Mouse (Mus musculus): Measurements from ENCODE around the gene Adam17. TPM values are rescaled to one million over a fixed set of nuclear protein-coding genes. Genes with fewer than 3 reads are reported as not detected.
A peak's percentile ranks its signal among the peaks of the same experiment; 100 is the strongest.

Adam17 gene
- polyA plus RNA-seq, 1 experiment from 2014 or later = 11.2 TPM

DNA sequence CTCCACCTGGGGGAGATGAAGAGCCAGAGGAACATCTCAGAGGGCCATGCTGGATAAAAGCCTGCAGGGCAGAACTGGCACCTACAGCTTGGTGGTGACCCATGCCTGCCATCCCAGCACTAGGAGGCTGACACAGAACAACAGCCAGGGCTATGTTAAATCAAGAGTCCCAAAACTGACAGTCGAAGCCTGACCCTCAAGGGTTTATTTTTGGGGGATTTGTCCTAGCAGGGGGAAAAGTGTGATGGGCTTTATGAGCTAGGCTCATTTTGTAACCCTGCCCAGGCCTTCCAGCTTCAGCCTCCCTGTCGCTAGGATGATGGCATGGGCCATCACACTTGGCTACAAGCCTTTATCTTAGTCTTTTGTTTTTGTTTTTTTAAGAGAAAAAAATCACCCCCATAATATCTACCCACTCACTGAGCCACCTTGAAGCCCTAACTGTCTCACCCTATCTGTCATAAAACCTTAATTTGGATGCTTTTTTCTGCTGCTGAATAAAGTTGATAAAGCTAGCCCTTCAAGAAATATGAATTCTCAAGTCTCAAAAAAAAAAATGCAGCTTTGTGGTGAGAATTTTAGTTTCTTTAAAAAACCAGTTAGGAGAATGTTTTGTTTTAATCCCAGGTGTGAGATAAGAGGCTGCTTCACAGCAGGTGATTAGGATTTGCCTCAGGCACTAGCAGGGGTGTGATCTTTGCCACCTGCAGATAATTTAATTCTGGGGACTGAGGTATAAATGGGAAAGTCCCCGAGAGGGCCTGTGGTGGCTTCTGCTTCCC is 2.1 kb upstream of the Adam17 start:
- no peaks in the 10 kb centered on the region for H3K27me3 ChIP-seq (replicated peaks; ENCODE audit: control insufficient read depth, insufficient read depth, low read length)
- no peaks in the 10 kb centered on the region for H3K9me3 ChIP-seq (ENCODE audit: control insufficient read depth)
- H3K4me2 ChIP-seq (replicated peaks; ENCODE audit: low read depth) = no peak overlapping the region
- WGBS = 48% methylated on average over 3 of the region's 3 CpGs
- no peak overlapping the region for H3K9ac ChIP-seq (ENCODE audit: low read depth, low read length)
- TF ChIP-seq CTCF (IDR thresholded peaks at IDR 0.05; ENCODE audit: low read depth) = no peak
- no peak overlapping the region for H3K27ac ChIP-seq (ENCODE audit: low read depth, low read length)
- H3K4me1 ChIP-seq (replicated peaks; ENCODE audit: control insufficient read depth, insufficient read depth, low read length) = no peaks in the 10 kb centered on the region
- H3K4me3 ChIP-seq (ENCODE audit: low read depth, low read length) = no peak overlapping the region
- no peaks in the 10 kb centered on the region for H3K36me3 ChIP-seq (ENCODE audit: control insufficient read depth, insufficient read depth)
- ATAC-seq = no peak

DNA sequence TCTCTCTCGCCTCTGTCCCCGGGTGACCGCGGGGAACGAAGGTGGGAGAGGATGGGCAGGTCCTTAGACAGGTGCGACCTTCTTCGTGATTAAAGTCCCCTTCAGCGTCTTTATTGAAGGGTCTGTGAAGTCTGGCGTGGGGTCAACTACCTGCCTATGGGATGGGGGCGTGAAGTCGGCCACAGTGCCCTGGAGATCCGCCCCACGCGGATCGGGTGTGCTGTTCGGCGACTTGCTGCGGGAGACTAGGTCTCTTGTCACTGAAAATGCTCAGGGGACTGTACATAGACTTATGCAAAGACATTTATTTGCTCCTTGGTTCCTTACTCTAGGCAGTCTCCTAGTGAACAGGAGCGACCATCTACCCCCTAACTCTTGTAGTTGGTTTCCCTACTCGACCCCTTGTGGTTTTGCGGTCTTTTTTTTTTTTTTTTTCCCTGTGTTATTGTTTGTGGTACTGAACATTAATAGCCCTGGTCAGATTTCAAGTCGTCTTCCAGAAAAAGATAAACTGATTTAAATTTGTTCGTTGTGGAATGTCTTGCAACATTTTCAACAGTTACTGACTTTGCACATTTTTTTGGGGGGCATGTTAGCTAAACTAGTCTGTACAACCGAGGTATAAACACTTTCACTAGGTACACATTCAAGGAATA is 516 bp upstream of the Adam17 start:
- H3K27me3 ChIP-seq (replicated peaks; ENCODE audit: control insufficient read depth, insufficient read depth, low read length) = no peaks in the 10 kb centered on the region
- whole genome bisulfite sequencing = 2% methylated on average over 24 of the region's 24 CpGs
- no peaks in the 10 kb centered on the region for H3K4me1 ChIP-seq (replicated peaks; ENCODE audit: control insufficient read depth, insufficient read depth, low read length)
- H3K27ac ChIP-seq (ENCODE audit: low read depth, low read length) = peak overlapping the region; percentile 94
- TF ChIP-seq CTCF (IDR thresholded peaks at IDR 0.05; ENCODE audit: low read depth) = no peak
- peak; percentile 51 for ATAC-seq
- H3K36me3 ChIP-seq (ENCODE audit: control insufficient read depth, insufficient read depth) = no peaks in the 10 kb centered on the region
- no peaks in the 10 kb centered on the region for H3K9me3 ChIP-seq (ENCODE audit: control insufficient read depth)
- H3K4me3 ChIP-seq (ENCODE audit: low read depth, low read length) = peak overlapping the region; percentile 79
- peak overlapping the region; percentile 88 for H3K4me2 ChIP-seq (replicated peaks; ENCODE audit: low read depth)
- H3K9ac ChIP-seq (ENCODE audit: low read depth, low read length) = peak overlapping the region; percentile 86

DNA sequence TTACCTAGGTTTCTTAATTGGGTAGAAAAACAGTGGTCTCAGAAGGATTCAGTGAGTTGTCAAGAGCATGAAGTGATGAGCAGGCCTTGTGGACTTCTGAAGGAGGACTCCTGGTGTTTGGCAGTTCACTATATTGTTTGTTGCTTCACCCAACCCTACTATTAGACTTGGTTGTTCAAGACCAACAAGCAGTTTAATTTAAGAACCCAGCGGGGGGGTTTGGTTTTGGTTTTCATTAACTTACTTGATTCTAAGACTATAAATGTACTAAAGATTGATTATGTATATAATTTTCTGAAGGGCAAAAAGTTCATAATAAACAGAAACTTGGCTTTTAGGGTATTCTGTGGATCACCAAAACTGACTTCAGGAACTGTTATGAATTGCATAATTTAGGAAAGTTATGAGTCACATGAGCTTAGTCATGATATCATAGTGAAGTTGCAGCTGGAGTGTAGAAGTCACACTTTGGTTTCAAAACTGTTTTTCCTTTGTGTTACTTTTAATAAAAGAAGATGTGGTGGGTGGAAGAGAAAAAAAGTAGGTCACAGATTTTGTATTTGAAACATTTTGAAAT is 3.3 kb downstream of the Adam17 start:
- H3K9me3 ChIP-seq (ENCODE audit: control insufficient read depth) = no peaks in the 10 kb centered on the region
- H3K4me1 ChIP-seq (replicated peaks; ENCODE audit: control insufficient read depth, insufficient read depth, low read length) = no peaks in the 10 kb centered on the region
- no peaks in the 10 kb centered on the region for H3K36me3 ChIP-seq (ENCODE audit: control insufficient read depth, insufficient read depth)
- TF ChIP-seq CTCF (IDR thresholded peaks at IDR 0.05; ENCODE audit: low read depth) = no peak
- no peak overlapping the region for H3K9ac ChIP-seq (ENCODE audit: low read depth, low read length)
- H3K27me3 ChIP-seq (replicated peaks; ENCODE audit: control insufficient read depth, insufficient read depth, low read length) = no peaks in the 10 kb centered on the region
- H3K4me2 ChIP-seq (replicated peaks; ENCODE audit: low read depth) = no peak overlapping the region
- no peak overlapping the region for H3K4me3 ChIP-seq (ENCODE audit: low read depth, low read length)
- ATAC-seq = no peak
- H3K27ac ChIP-seq (ENCODE audit: low read depth, low read length) = no peak overlapping the region
- 85% methylated on average over 1 of the region's 1 CpGs for WGBS

DNA sequence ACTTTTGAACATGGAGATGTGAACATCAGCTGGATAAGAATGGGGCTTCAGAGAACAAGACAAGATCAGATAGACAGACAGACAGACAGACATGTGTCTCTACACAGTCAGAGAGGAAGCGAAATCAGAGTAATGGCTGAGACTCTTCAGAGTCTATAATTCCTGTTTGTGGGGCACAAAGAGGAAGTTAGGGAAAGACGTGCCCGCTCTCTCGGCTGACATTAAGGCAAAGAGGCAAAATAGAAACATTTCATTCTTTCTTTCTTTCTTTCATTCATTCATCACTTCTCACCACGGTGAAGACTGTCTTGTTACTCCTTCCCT is 4.4 kb downstream of the Adam17 start:
- 89% methylated on average over 5 of the region's 5 CpGs for WGBS
- no peaks in the 10 kb centered on the region for H3K9me3 ChIP-seq (ENCODE audit: control insufficient read depth)
- no peak overlapping the region for H3K4me2 ChIP-seq (replicated peaks; ENCODE audit: low read depth)
- no peaks in the 10 kb centered on the region for H3K4me1 ChIP-seq (replicated peaks; ENCODE audit: control insufficient read depth, insufficient read depth, low read length)
- no peaks in the 10 kb centered on the region for H3K36me3 ChIP-seq (ENCODE audit: control insufficient read depth, insufficient read depth)
- ATAC-seq = no peak
- no peak overlapping the region for H3K9ac ChIP-seq (ENCODE audit: low read depth, low read length)
- H3K27me3 ChIP-seq (replicated peaks; ENCODE audit: control insufficient read depth, insufficient read depth, low read length) = no peaks in the 10 kb centered on the region
- no peak overlapping the region for H3K27ac ChIP-seq (ENCODE audit: low read depth, low read length)
- TF ChIP-seq CTCF (IDR thresholded peaks at IDR 0.05; ENCODE audit: low read depth) = no peak
- no peak overlapping the region for H3K4me3 ChIP-seq (ENCODE audit: low read depth, low read length)

DNA sequence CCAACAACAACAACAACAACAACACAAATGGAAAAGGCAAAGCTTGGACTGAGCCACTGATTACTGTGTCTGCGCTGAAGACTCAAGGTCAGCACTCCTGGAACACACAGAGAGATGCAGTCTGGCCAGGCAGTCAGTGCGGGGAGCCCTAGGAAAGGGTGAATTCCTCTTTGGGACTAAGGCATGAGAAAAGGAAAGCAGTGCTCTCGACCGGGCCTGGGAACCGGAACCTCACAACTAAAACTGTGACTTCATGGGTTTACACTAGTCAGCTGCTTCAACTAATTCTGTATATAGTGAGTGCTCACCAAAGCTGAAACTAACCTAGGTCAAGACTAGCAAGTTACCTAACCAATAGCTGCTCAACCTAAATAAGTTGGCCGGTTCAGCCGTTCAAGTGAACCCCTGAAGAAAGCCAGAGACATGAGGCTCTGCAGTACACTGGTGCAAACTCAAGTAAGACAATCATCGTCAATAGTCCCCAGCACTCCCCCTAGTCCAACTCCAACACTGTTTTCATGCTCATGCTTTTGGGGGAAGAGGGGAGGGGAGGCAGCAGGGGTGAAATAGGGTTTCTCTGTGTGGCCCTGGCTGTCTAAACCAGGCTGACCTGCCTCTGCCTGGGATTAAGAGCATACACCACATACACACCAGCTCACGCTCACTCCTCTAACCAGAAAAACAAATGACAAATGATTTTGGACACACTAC is 4.9 kb downstream of the Adam17 start:
- Histone ChIP-seq H3K9ac (ENCODE audit: low read depth, low read length) (no peak overlapping the region), H3K9me3 (ENCODE audit: control insufficient read depth) (no peaks in the 10 kb centered on the region), H3K27me3 (replicated peaks; ENCODE audit: control insufficient read depth, insufficient read depth, low read length) (no peaks in the 10 kb centered on the region), H3K4me1 (replicated peaks; ENCODE audit: control insufficient read depth, insufficient read depth, low read length) (no peaks in the 10 kb centered on the region), H3K27ac (ENCODE audit: low read depth, low read length) (no peak overlapping the region), H3K4me3 (ENCODE audit: low read depth, low read length) (no peak overlapping the region), H3K36me3 (ENCODE audit: control insufficient read depth, insufficient read depth) (no peaks in the 10 kb centered on the region), H3K4me2 (replicated peaks; ENCODE audit: low read depth) (no peak overlapping the region)
- WGBS = 89% methylated on average over 9 of the region's 9 CpGs
- no peak for TF ChIP-seq CTCF (IDR thresholded peaks at IDR 0.05; ENCODE audit: low read depth)
- no peak for ATAC-seq
